Mouse (Mus musculus) frontal cortex, postnatal 25 days (tissue): ENCODE results near the gene Tmem51.
A peak's percentile ranks its signal among the peaks of the same experiment; 100 is the strongest.

Experiments used
- DNase-seq, 2 experiments: peaks; one replicate each; pipeline ENCODE4 v3.0.0; 2022; ENCODE audit warnings: low spot score in 2 of 2

Tmem51 gene

GRCm38 (mm10) chr4:142084131-142084899, at the start of gene Tmem51:
Tmem51 (minus strand) TSS chr4:142084304.
- no peak for DNase-seq

DNA sequence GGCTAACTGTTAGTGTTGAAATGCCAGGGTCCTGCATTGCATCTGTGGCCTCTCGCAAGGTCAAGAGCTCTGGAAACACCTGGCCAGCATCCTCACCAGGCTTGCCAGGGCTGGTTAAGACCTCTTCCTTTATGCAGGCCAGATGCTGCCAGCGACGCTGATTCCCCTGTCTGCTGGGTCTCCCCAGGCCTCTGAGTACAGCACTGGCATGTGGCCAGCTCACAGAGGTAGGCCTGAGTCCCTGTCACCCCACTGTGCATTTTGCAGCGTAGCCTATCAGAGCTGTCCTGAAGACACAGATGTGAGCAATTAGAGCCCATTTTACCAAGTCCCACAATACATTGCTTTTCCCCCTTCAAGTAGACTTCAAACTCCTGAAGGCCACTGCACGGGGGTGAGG, 46.1 kb upstream of the Tmem51 start:
- DNase-seq: no peak

GRCm38 (mm10) chr4:142127275-142127788, 43.2 kb upstream of the Tmem51 start:
- DNase-seq: no peak

DNA sequence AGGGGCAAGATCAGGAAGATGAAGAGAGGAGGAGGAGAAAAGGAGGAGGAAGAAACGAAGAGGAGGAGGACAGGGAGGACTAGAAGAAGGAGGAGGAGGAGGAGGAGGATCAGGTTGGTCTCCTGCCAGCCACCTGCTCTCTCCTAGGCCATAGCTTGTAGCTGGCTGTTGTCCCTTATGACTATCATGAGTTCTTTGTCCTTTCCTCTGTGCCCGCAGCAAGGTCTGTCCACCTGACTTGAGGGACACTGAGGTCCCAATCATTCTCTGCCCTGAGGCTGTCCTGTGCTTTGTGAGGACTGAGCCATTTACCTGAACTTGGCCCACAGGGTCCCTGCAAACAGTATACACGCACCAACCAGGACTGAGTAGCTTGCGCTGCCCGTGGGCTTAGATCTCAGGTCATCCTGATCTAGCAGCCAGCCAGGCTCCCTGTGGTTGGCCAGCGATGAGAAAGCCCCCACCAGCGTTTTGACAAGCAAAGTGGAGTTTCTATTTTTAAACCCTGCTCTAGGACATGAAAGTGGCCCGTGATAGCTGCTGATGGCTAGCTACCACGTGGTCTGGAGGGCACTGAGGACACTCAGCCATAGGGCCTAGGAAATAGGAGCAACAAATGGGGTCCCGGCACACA, 42.7 kb upstream of the Tmem51 start:
- no peak for DNase-seq

- no peak for DNase-seq
Measured at GRCm38 (mm10) chr4:142121164-142121563, 37.1 kb upstream of the Tmem51 start.

DNA sequence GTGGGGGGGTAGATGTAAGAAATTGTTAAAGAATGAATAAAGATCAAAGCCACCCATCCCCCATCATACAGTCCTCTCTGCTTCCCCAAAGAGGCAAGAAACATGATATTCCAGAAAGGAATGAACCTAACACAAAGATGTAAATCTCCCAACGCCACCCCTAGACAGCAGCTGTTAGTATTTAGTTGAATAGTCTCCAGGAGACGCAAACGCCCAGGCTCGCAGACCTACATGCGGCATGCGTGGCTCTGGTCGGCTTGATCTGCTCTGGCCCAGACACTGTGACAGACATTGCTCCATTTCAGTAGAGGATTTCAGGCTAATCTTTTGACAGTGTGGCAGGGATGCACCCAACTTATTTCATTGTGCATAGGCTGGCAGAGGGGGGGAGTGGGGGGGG, 34.4 kb upstream of the Tmem51 start:
- no peak for DNase-seq

- no peak for DNase-seq
Measured at GRCm38 (mm10) chr4:142117993-142118392, 33.9 kb upstream of the Tmem51 start.

GRCm38 (mm10) chr4:142113306-142113705, 29.2 kb upstream of the Tmem51 start:
- DNase-seq: peak; percentile 15 to 29

DNA sequence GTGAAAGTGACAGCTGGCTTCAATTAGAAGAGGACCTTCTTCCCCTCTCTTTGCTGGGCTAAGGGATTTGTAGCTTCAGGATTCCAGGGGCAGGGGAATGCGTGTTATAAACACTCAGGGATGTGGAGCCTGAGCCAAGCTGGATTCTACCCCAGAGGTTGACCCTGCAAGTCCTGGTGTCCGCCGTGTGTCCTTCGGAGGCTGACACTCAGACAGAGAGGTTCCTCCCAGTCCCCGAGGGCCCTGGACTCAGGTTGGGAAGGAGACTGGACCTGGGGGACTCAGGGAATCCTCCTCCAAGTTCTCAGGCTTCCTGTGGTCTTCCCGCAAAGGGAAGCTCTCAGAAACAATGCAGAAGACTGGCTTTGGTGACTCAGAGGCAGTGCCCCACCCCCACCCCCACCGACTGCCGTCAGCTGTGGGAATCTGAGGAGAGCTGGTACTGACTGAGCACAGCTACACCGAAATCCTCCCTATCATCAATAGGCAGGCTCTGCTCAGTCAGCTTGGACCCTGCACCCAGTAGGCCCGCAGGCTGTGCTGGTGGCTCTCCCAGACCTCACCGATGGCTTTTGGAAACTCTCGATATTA, 19.1 kb upstream of the Tmem51 start:
- no peak for DNase-seq

GRCm38 (mm10) chr4:142098303-142098702, 14.2 kb upstream of the Tmem51 start:
- DNase-seq: peak; percentile 79 to 82

- DNase-seq: no peak
Measured at GRCm38 (mm10) chr4:142097871-142098270, 13.8 kb upstream of the Tmem51 start.

- no peak for DNase-seq
Measured at GRCm38 (mm10) chr4:142095513-142096241, 11.6 kb upstream of the Tmem51 start.

- no peak for DNase-seq
Measured at GRCm38 (mm10) chr4:142094386-142094785, 10.3 kb upstream of the Tmem51 start.

- DNase-seq: no peak
Measured at GRCm38 (mm10) chr4:142091100-142091499, 7.0 kb upstream of the Tmem51 start.

DNA sequence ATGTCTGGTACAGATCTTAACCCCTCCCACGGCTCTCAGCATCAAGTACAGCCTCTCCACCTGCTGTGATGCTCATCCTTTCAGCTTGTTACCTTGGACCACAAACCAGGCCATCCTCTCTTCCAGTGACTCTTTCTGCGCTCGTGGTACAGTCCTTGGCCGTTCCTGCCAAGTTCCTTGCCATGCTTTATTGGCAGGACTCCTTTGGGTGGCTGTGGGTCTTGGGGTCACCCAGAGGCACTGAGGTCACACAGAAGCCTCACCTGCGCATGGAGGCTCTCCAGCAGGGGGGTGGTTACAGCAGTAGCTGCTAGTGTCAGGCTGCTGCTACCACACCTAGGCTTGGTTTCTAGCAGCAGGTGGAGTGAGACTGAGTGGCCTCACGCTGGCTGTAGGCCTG, 5.9 kb upstream of the Tmem51 start:
- DNase-seq: no peak

GRCm38 (mm10) chr4:142088836-142089235, 4.7 kb upstream of the Tmem51 start:
- no peak for DNase-seq

DNA sequence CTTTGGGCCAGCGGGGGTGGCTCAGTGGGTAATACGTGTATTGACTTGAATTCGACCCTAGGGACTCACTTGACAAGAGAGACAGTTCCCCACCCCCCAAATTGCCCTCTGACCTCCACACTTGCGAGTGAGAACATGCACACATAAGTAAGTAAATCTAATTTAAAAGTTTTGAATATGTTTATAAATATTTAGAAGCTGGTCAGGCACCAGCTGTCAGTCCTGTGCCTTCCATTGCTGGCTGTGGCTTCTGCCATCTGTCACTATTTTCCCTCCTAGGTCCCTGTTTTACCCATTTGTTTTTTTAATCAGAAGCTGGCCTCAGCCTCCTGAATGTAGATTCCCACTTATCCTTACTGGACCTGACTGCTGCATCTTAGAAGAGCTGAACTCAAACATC, 4.3 kb upstream of the Tmem51 start:
- no peak for DNase-seq

GRCm38 (mm10) chr4:142084936-142085563, 946 bp upstream of the Tmem51 start:
- no peak for DNase-seq

GRCm38 (mm10) chr4:142083762-142084130, 358 bp downstream of the Tmem51 start:
- DNase-seq: peak in 1 of 2 experiments; percentile 38

GRCm38 (mm10) chr4:142083193-142083592, 911 bp downstream of the Tmem51 start:
- DNase-seq: no peak

DNA sequence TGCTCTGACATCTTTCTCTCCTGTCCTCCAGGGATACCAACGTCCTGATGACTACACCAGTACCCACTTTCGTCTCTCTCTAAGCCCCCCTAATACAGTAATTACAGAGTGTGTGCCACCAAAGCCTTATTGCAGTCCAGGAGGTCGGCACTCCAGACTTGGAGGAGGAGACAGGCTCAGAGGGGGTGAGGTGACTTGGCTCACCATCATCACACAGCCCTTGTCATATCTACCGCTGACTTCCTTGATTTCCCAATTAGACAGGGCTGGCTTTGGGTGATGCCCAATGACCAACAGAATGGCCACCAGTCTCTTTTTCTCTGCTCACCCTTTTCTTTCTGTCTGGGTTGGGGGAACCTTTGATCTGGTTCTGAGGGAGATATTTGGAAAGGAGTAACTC, 1.4 kb downstream of the Tmem51 start:
- no peak for DNase-seq
